Mouse (Mus musculus) gastrocnemius, postnatal 36 days (tissue): ENCODE data around the gene Chst2. TPM values are rescaled to one million over a fixed set of nuclear protein-coding genes. Genes with fewer than 3 reads are reported as not detected.
A peak's percentile ranks its signal among the peaks of the same experiment; 100 is the strongest.

Source experiments
- DNase-seq, 2 experiments: peaks; one replicate each; pipeline ENCODE4 v3.0.0; 2022
- intact Hi-C: fragments of 180-260 bp; cut with DNase I; formaldehyde crosslinking; loops from one replicate; pipeline ENCODE4 v1.15.1; 2025
- long read RNA-seq, 2 experiments: library from polyadenylated mRNA; stranded (forward); transcript quantifications; one replicate each; pipeline ENCODE4 v2.0.0; 2021
- total RNA-seq, 2 experiments: library from RNA; stranded (reverse); gene quantifications; 2 replicates each; pipeline ENCODE4 v1.2.3; 2021

The Chst2 gene
- total RNA-seq, result under 1 TPM; 0.64 to 0.76 TPM
- long read RNA-seq, experiment 1, partial matches to known transcripts, result 0 of 1 reads
- long read RNA-seq, experiment 1, other reads (novel, unspliced or antisense), result 1 of 1 reads
- long read RNA-seq, experiment 2, full-length matches to known transcripts, result 1 of 1 reads
- long read RNA-seq, experiment 2, partial matches to known transcripts, result 0 of 1 reads
- long read RNA-seq, experiment 2, other reads (novel, unspliced or antisense), result 0 of 1 reads

DNA sequence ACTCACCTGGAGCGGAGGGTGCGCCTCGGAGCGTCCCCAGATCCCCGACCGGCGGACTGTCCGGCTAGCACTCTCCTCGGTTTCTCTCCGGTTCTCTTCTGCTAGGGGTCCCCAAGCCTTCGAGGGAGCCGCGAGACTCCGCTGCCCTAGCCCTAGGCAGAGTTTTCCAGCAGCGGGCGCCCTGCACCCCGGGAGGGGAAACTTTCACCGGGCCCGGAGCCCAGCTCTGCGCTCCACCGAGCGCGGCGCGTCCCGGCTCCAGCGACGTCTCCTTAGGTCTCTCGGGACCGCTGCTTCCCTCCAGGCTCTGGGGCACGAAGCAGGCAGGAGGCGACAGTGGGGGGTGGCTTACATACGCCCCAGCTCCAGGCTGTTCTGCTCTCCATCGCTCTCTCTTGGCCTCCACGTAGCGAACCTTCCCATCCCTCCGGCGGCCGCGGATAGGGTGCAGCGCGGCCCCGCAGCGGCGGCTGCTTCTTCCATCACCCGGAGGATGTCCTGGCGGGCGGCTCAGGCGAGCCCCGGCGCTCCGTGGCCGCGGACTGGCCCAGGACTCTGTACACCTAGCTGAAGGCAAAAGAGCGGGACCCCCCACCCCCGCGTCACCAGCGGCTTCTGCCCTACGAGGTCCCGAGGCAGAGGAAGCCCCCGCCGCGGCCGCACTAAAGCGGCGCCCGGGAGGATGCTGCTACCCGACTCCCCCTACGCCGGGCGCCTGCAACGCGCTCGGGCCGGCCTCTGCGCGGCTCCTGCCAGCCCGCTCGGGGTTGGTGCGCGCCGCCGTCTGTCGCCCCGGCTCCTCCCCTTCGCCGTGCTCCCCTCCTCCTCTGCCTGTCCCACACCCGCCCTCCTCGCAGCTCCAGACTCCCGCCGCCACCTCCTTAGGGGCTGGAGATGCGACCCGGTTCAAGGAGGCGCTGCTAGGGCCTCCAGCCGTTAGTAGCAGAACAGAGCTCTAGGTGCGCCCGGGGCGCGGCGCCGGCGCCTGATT, at the start of gene Chst2:
TSS of gene Chst2 (minus strand) at position 152 of the 991 bp plus-strand sequence.
- DNase-seq, result peak; percentile 78 to 80

DNA sequence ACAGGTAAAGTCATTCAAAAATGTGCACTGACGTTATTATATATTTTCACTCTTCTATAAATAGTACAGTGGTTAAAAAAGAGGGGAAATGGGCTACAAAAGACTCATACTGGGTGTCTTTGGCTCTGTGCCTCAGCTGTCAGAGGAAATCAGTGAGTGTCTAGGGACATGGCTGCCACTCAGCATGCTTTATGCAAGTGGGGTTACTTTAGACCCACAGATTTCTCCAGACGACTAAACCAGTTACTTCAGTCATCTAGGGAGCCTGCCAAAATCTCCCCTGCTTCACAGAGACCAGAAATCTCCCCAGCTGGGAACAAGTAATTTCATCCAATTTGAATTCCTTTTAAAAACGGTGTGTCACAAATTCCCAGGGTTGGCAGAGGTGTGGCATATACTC, 45.4 kb upstream of the Chst2 start:
- intact Hi-C loops, result no loop called here
- no peak for DNase-seq

More for the DNA sequence above, at the start of gene Chst2:
- intact Hi-C loops, result loop anchor here (5.0 kb wide), 2 partner anchors 225 to 665 kb away; no protein-coding TSS in a partner anchor

DNA sequence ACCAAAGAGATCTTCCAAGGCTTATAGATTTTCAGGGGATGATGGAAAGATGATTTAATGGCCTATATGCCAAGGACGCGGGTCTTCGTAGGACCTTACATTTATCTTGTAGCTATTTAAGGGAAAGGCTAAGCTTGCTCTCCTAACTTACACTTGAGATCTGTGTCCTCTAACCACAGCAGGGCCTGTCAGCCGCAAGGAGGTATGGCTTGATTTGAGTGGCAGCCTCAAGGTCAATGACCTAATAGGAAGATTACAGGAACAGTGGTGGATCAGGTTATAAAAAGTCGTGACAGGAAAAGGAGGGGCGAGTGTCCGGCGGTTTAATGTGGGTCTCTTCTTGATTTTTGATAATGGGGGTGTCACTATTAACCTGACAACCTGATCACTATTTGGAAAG, 44.1 kb upstream of the Chst2 start:
- intact Hi-C loops, result no loop called here
- DNase-seq, result no peak

DNA sequence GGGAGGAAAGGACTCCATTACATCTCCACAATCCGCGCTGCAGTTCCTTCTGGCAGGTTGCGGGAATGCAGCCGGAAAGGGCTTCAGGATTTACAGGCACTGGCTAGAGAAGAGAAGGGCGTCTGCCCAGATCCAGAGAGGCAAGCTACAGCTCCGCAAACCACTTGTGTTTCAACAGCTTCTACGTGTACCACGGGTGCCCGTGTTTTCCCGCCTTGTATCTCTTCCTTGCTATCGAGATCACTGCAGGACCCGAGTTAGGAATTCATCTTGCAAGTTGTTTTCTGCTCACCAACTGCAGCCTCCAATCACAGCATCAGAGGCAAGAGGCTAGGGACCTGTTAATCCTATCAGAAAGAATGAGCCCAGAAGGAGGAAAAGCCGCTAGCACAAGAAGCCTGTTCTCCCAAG, 35.8 kb upstream of the Chst2 start:
- intact Hi-C loops, result loop anchor here (10.0 kb wide), 1 partner anchor 708 kb away; no protein-coding TSS in a partner anchor
- no peak for DNase-seq

DNA sequence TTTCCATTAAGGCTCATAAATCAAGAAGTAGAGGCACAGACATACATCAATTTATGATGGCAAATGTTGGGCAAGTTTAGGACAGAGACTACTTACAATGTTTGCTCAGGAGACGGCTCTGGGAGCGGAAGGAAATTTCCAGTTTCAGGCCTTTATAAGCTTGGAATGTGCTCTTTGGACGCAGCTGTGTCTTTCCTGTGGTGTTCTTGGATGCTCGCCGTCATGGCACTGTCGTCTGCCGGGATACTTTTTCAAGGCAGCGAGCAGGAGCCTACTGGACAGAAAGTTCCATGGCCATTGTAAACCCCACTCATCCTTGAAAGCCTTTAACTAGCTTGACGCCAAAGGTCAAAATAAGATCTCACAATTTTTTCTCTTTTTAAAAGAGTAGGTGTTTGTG, 31.4 kb upstream of the Chst2 start:
- intact Hi-C loops, result no loop called here

DNA sequence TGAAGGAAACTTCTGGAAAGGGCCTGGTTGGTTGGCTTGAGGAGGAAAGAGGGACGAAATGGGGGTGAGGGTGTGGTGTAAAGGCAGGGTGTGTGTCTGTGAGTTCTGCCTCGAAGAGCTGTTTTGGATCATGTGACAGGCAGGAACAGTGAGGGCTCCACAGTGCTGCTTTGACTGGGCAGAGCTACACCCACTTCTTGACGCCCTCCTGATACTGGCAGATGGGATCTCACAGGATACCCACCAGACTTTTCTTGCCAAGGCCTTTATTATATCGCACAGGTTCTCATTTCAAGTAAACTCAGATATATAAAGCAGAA, 29.7 kb upstream of the Chst2 start:
- intact Hi-C loops, result no loop called here
- no peak for DNase-seq

More for the DNA sequence above, 31.4 kb upstream of the Chst2 start:
- no peak for DNase-seq

DNA sequence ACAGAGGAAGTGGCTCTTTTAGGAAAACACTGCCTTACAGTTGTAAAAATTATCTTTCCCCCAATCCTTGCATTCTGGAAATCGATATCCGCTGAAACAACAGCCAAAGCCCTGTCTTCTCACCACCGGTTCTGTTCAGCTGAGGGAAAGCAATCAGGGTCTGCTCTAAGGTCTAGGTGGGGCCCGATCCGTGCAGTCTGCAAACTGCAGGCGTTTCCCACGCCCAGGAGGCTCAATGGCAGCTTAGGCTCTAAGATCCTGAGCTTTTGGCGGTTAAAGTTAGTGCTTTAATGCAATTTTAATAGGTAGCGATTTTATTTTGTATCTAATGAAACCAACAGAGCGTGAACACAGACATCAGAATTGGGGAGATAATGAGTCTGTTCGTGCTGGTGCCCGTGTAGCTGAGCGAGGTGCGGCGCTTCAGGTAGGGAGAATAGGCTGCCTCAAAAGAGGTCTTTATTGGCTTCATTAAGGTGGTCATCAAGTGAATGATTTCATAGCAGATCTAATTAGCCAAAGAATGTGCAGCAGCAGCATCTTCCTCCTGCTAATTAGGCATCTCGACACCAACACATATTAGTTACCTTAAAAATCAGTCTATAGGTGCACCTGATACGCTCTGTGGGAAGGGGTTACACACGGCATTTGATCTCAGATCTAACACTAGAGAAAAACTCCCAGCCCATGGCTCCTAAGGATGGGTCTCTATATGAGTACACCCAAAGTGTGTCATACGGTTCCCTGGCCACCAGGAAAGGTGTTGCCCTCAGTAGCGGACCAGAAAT, 29.2 kb upstream of the Chst2 start:
- no peak for DNase-seq
- intact Hi-C loops, result no loop called here

DNA sequence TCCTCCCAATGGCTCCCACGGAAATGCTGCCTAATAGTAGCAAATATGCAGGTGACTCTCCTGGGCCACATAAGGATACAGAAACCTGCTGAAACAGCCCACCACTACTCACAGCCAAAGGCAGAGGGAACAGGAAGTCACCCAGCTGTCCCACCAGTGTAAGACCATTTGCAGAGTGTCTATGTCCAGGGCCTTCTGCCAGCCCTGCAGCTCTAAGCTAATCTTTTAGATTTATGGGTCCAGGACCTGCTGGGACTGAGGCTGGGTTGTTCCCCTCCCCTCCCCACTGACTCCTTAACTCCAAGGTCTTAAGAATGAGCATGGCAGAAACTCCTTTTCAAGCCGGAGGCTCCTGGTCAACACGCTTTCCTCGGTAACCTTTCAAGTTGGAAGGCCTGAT, 21.8 kb upstream of the Chst2 start:
- intact Hi-C loops, result no loop called here
- DNase-seq, result no peak

DNA sequence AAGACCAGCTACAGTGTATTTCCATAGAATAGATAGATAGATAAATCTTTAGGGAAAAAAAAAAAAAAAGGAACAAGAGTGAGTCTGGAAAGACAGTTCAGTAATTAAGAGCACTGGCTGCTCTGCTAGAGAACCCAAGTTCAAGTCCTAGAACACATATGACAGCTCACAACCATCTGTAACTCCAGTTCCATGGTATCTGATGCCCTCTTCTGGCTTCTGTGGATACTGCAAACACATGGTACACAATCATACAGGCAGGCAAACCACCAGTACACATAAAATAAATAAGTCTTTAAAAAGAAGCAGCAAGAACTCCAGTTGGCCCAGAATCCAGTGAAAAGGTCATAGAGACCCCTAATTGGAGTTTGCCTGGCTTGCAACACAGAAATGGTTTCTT, 7.4 kb upstream of the Chst2 start:
- DNase-seq, result no peak
- intact Hi-C loops, result no loop called here

DNA sequence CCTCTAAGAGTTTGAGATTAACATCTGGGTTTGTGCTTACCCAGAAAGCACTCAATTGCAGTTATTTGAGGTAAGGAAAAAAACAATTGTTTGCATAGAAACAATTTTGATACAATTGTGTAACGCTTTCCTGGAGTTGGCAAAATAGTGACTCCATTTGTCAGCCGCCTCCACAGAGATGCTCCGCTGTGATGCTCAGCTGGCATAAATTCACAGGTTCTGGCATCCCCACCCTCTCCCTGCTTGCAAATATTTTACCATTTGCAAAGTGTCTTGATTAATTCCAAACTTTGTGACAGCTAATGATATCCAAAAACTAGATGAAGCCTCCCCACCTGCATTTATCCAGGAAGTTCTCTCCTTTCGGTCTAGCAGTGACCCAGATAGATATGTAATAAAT, 5.5 kb upstream of the Chst2 start:
- intact Hi-C loops, result no loop called here
- no peak for DNase-seq

DNA sequence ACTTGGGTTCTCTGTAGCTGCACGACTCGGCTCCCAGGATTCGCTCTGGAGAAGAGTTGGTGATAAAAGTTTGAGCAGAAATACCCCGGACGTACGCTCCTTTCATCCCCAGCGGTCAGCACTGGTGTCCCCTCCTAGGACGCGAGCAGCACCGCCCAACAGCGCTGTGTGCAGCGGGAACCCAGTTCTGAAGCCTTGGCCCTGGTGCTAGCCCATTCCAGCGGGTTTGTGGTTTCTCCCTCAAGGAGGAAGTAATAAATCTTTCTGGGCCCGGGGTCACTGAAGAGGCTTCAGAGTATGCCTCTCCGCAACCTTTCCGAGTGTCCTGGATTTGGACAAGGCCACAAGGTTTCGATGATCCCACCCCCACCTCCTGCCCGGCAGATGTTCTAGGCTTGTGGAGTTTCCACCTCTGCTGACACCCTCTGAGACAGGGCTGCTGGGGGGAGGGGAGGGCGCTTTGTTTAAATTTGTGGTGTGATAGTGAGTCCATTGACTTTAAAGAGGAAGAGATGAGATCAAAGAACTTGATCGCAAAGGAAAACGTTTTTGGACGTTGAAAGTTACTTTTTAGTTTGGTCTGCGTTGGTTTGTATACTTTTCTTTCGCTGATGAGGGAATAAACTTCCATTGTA, 1.2 kb upstream of the Chst2 start:
- peak in 1 of 2 experiments; percentile 13 for DNase-seq
- intact Hi-C loops, result loop anchor here (5.0 kb wide), 2 partner anchors 225 to 665 kb away; no protein-coding TSS in a partner anchor

DNA sequence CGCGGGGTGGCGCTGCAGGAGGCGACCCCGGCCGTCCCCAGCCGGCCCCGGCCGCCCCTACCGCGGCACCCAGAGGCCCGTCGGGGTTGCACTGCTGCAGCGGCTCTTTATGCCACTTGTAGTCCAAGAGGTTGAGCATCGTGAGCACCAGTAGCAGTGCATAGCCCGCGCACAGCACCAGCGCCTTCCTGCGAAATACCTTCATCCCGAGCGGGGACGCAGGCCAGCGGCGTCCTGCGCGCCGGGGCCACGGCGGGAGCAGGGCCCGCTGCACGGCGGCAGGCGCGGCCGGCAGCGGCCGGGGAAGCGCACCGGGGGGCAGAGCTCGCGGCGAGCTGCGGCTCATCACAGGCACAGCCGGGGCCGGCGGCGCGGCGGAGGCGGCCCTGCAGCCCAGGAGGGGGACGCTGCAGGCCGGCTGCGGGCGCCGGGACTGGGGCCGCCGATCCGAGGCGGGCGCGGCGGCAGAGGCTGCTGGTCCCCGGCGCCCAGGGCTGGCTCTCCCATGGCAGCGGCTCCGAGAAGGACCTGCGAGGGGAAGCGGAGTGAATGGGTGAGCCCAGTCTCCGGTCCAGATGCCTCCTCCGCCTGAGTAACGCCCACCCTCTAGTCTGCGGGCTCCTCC, 464 bp downstream of the Chst2 start:
- intact Hi-C loops, result loop anchor here (5.0 kb wide), 2 partner anchors 224 to 664 kb away; no protein-coding TSS in a partner anchor
- DNase-seq, result peak; percentile 5 to 31

DNA sequence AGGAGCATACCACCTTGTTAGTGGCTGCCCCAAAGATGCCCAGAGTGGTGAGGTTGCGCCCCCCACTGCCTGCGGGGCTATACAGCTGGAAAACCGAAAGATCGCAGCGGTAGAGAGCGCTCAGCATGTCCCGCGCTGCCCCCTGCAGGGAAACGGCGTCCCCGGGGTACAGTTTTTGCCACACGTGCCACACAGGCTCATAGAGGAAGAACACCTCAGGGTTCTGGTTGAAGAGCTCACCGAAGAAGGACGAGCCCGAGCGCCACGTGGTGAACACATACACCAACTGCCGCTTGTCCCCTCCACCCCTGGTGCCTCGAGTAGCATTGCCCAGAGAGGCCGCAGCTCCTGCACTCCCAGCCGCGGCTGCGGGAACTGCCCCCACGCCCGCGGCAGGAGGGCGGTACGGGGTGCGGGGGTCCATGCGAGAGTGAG, 994 bp downstream of the Chst2 start:
- intact Hi-C loops, result loop anchor here (5.0 kb wide), 2 partner anchors 223 to 663 kb away; no protein-coding TSS in a partner anchor
- DNase-seq, result peak; percentile 32 to 40

DNA sequence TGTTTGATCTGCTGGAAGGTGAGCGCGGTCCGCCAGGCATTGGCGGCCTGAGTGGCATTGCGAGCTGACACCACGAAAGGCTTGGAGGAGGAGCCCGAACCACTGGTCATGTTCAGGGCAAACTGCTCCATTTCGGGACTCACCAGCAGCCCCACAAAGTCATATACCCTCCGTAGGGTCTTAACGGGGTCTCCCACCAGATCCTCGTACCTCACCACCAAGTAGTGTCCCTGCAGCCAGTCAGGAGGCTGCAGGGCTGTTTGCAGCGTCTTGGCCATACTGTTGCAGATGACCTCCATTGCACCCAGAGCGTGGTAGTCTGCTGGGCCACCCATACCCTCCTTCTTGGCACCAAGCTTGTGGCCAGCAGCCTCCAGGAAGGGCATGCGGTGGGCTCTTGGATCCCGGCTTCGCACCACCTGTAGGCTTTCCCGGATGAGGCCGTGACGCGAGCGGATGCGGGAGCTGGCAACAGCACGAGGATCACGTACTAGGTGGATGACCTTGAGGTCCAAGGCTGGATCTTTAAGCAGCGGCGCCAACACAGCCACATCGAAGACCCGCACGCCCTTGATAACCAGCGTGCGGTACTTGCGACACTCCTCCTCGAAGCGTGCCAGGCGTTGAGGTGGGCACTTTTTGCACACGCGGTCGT, 1.6 kb downstream of the Chst2 start:
- peak in 1 of 2 experiments; percentile 16 for DNase-seq
- intact Hi-C loops, result loop anchor here (5.0 kb wide), 2 partner anchors 223 to 663 kb away; no protein-coding TSS in a partner anchor

DNA sequence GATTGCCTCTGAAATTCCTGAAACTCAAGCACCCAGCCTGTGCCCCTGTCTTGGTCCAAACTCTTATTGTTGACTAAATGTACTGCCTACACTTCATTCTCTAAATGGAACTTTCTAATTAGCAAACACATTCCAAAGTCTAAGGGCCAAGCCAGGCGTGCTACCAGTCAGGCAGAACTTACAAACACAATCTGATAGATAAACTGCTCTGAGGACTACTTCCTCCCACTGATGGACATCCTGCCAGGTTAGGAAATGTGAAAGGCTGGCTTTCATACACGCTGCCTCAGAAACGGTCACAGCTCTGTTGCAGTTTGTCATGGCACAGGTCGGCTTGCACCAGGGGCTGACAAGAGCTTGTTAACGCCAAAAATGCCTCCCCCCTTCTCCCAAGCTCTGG, 4.8 kb downstream of the Chst2 start:
- intact Hi-C loops, result no loop called here

DNA sequence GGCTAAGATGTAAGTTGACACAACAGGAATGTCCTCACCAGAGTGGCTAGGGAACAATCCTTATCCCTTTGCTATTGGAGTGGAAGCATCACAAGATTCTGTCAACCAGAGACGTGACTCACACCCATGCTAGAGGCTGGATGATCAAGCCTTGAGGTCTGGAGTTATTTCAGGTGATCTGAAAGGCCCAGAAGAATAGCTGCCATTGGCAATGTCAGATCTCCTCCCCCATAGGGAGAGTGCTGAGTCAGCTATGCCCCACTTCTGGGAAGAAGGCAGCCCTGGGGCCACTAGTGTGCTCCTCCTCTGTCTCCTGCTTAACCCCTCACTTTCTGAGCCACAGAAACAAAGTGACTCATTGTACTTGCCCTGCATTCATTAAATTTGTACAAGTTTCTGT, 14.5 kb downstream of the Chst2 start:
- no peak for DNase-seq
- intact Hi-C loops, result no loop called here

More for the DNA sequence above, 4.8 kb downstream of the Chst2 start:
- no peak for DNase-seq

DNA sequence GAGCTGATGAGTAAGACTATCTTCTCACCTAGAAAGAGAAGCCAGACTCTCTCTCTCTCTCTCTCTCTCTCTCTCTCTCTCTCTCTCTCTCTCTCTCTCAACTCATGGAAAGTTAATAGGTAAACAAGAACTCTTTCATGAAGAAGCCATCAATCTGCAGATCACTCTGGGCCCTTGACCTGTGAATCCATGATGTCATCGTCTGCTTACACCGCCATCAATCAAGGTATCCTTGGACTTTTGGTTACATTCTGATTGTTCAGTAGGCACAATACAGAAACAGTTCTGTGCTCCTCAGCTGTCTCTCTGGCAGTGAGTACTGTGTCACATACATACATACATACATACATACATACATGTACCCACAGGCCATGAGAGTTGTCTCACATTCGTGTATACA, 16.6 kb downstream of the Chst2 start:
- DNase-seq, result no peak
- intact Hi-C loops, result no loop called here

DNA sequence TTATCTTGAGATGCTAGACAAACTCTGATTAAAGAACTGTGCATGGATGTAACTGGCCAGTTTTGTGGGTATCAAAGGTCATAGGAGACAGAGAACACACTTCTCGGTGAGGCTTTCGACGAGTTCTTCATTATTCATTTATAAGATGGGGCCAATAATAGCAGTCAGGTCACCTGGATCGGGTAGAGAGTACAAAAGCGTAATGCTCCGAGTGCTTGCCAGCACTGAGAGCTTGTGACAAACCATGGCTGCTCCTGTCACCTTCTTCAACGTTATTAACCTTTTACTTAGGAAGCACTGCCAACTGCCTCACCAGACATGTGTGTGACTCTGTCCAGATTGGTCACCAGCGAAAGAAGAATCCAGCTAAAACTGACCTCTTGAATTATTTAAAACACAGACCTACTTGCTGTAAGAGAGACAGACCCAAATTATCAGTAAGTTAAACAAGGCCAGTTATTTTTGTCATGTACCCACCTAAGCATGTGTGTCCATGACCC, 18.6 kb downstream of the Chst2 start:
- intact Hi-C loops, result no loop called here
- DNase-seq, result no peak

DNA sequence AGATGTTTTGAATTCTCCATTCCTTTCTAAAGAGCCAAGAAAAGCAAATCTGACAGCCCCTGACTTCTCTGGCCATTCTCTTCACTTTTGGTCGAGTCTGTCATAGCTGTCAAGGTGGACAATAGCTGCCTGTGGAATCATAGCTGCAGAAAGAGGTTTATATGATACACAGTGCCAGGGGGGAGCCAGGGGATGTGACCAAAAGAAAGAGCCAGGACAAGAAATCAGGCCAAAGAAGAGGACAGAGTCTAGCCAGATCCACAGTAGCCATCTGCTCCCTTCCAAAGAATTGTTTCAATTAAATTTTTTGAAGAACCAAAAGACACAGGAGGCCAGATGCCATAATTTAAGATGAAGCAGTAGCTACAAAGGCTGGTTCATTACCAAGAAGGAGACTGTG, 30.6 kb downstream of the Chst2 start:
- DNase-seq, result no peak
- intact Hi-C loops, result no loop called here
